Mouse (Mus musculus) CD4-positive helper T cell, adult 2 months (primary cell): ENCODE measurements around the gene Pde4b.

ENCODE experiments used
- DNase-seq: peaks from one replicate; pipeline ENCODE4 v3.0.0-alpha.2; 2012; ENCODE audit warnings: low read depth, missing footprints, low spot score

The Pde4b gene

GRCm38 (mm10) chr4:102287172-102287571 lies 199.8 kb downstream of the Pde4b start:
- DNase-seq, result no peak

- no peak for DNase-seq
Measured at GRCm38 (mm10) chr4:102290052-102290734, 202.8 kb downstream of the Pde4b start.

GRCm38 (mm10) chr4:102297558-102297957 lies 210.2 kb downstream of the Pde4b start:
- no peak for DNase-seq

- DNase-seq, result no peak
Measured at GRCm38 (mm10) chr4:102302568-102302967, 215.2 kb downstream of the Pde4b start.

- DNase-seq, result no peak
Measured at GRCm38 (mm10) chr4:102307661-102308297, 220.4 kb downstream of the Pde4b start.

- DNase-seq, result no peak
Measured at GRCm38 (mm10) chr4:102310630-102311029, 223.3 kb downstream of the Pde4b start.

- no peak for DNase-seq
Measured at GRCm38 (mm10) chr4:102316011-102316410, 228.7 kb downstream of the Pde4b start.

GRCm38 (mm10) chr4:102316699-102317285 lies 229.4 kb downstream of the Pde4b start:
- DNase-seq, result no peak

GRCm38 (mm10) chr4:102318596-102318995 lies 231.3 kb downstream of the Pde4b start:
- DNase-seq, result no peak

- DNase-seq, result no peak
Measured at GRCm38 (mm10) chr4:102321340-102321739, 234.0 kb downstream of the Pde4b start.

GRCm38 (mm10) chr4:102332386-102332785 lies 245.0 kb downstream of the Pde4b start:
- no peak for DNase-seq

GRCm38 (mm10) chr4:102332885-102333284 lies 245.5 kb downstream of the Pde4b start:
- DNase-seq, result no peak

GRCm38 (mm10) chr4:102346911-102347492 lies 259.7 kb downstream of the Pde4b start:
- no peak for DNase-seq

- DNase-seq, result no peak
Measured at GRCm38 (mm10) chr4:102351476-102352475, 264.4 kb downstream of the Pde4b start.

- no peak for DNase-seq
Measured at GRCm38 (mm10) chr4:102353641-102354403, 266.5 kb downstream of the Pde4b start.

GRCm38 (mm10) chr4:102368105-102368735 lies 280.9 kb downstream of the Pde4b start:
- no peak for DNase-seq

GRCm38 (mm10) chr4:102374614-102375013 lies 287.3 kb downstream of the Pde4b start:
- DNase-seq, result no peak

GRCm38 (mm10) chr4:102382763-102383505 lies 295.6 kb downstream of the Pde4b start:
- DNase-seq, result no peak

- DNase-seq, result peak; percentile 19
Measured at GRCm38 (mm10) chr4:102393605-102394004, 306.3 kb downstream of the Pde4b start.
